Mouse (Mus musculus) limb, embryonic 13.5 days (tissue): ENCODE measurements at regions not wholly inside any gene's neighbourhood (a gene's known extent, or its start where the extent isn't known, plus 50 kb on each side); places are given as distances from the start of the nearest gene placed in this dataset.

Experiments used
- ATAC-seq: fragments of 200-750 bp; cut with Nextera tagmentation; 2 replicates; pipeline ENCODE4 v1.8.0; 2017; ENCODE audit warnings: low read depth, moderate number of reproducible peaks, moderate TSS enrichment; ENCODE audit not compliant: low FRiP score
- H3K27ac ChIP-seq: fragments of 300-500 bp; sonication (generic); 2 replicates; pipeline ENCODE4 v1.5.1; 2015; ENCODE audit warnings: inconsistent platforms, mild to moderate bottlenecking, moderate library complexity
- H3K27me3 ChIP-seq: fragments of 300-500 bp; sonication (generic); 2 replicates; pipeline ENCODE4 v1.6.1; 2015; ENCODE audit warnings: mild to moderate bottlenecking, inconsistent platforms
- H3K36me3 ChIP-seq: fragments of 300-500 bp; sonication (generic); 2 replicates; pipeline ENCODE4 v1.6.1; 2015; ENCODE audit warnings: inconsistent platforms, mild to moderate bottlenecking, moderate library complexity
- H3K4me1 ChIP-seq: fragments of 300-500 bp; sonication (generic); 2 replicates; pipeline ENCODE4 v1.6.1; 2015; ENCODE audit warnings: inconsistent platforms
- H3K4me2 ChIP-seq: fragments of 300-500 bp; sonication (generic); replicated peaks from 2 replicates; pipeline ENCODE4 v1.6.1; 2015; ENCODE audit warnings: inconsistent platforms, mild to moderate bottlenecking, moderate library complexity
- H3K4me3 ChIP-seq: fragments of 300-500 bp; sonication (generic); 2 replicates; pipeline ENCODE4 v1.5.1; 2015; ENCODE audit warnings: moderate library complexity, mild to moderate bottlenecking, inconsistent platforms
- H3K9ac ChIP-seq: fragments of 300-500 bp; sonication (generic); 2 replicates; pipeline ENCODE4 v1.6.1; 2015; ENCODE audit warnings: mild to moderate bottlenecking, inconsistent platforms
- H3K9me3 ChIP-seq: fragments of 300-500 bp; sonication (generic); 2 replicates; pipeline ENCODE4 v1.6.1; 2016; ENCODE audit warnings: inconsistent platforms
- WGBS: fragments of 180-500 bp; shearing (Covaris S2); methylation state at CpG from one replicate; pipeline ENCODE4 v1.1.7; 2015; 5-methylcytosine and 5-hydroxymethylcytosine counted together

DNA sequence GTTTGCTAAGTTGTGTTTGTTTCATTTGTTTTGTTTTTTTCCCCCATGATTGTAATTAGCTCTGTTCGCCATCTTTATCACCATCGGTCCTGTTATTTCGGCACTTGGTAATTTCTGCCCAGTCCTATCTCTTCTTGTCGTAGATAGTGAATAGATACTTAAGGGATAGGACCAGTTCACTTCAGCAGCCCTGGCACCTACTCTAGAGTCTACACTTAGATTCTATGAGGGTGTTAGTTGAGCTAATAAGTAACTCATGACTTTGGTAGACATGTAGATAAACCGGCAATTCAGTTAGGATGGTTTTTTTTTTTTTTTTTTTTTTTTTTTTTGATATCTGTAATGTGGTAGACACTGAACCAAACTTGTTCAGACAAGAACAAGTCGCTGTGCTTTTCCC is 72.5 kb upstream of the Bmper start:
- Histone ChIP-seq H3K27me3 (no peaks in the 10 kb centered on the region), H3K4me2 (no peak overlapping the region), H3K27ac (no peak overlapping the region), H3K4me1 (no peaks in the 10 kb centered on the region), H3K36me3 (no peaks in the 10 kb centered on the region), H3K9me3 (no peaks in the 10 kb centered on the region), H3K4me3 (no peak overlapping the region), H3K9ac (no peak overlapping the region)
- no peak for ATAC-seq
- 90% methylated on average over 6 of the region's 6 CpGs for WGBS

DNA sequence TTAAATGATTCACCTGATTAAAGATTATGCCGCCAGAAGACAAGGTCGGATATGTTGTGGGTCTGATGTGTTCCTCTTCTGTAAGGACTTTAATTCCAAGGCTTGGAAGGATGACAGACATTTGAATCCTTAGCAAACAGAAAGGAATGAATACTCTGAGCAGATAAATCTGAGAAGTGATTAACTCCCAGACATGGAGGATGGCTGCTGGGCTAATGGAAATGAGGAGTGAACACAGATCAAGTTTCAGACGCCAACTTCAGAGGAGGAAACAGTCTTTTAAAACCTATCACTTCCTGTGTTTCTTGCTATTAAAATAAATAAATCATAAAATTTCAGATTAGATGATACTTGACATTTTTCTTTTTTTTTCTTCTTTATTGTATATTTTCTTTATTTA is 72.0 kb upstream of the Bmper start:
- H3K9me3 ChIP-seq: no peaks in the 10 kb centered on the region
- no peaks in the 10 kb centered on the region for H3K4me1 ChIP-seq
- H3K4me3 ChIP-seq: no peak overlapping the region
- no peaks in the 10 kb centered on the region for H3K27me3 ChIP-seq
- 64% methylated on average over 3 of the region's 3 CpGs for WGBS
- no peaks in the 10 kb centered on the region for H3K36me3 ChIP-seq
- H3K27ac ChIP-seq: no peak overlapping the region
- no peak for ATAC-seq
- H3K4me2 ChIP-seq: no peak overlapping the region
- H3K9ac ChIP-seq: no peak overlapping the region

DNA sequence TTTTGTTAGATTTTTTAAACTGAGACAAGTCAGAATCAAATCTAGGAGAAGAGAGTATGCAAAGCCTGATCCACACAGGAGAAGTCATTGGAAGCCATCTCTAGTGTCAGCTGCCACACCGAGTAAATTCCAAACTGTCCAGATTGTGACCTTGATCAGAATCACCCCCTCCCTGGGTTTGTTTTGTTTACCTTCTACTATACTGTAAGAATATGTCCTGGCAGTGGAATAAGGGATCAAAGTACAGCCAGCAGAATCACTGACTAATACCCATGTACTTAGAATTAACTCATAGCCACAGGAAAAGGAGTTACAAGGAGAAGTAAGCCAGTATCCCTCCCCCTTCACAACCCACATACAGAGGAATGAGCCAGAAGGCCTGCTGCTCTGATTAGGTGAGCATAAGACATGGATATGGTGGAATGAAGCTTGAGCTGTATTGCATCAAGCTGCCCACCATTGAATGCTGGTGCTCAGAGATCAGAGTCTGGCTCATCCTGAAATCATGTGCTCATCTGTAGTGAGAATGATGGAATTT is 70.9 kb upstream of the Bmper start:
- 78% methylated on average over 1 of the region's 1 CpGs for WGBS
- H3K4me1 ChIP-seq: peaks cover 5% of the 10 kb centered on the region; the same call in 1 of the 2 replicates
- H3K27me3 ChIP-seq: no peaks in the 10 kb centered on the region
- H3K4me2 ChIP-seq: no peak overlapping the region
- ATAC-seq: no peak
- H3K9me3 ChIP-seq: no peaks in the 10 kb centered on the region
- H3K27ac ChIP-seq: no peak overlapping the region
- no peak overlapping the region for H3K4me3 ChIP-seq
- no peak overlapping the region for H3K9ac ChIP-seq
- no peaks in the 10 kb centered on the region for H3K36me3 ChIP-seq

DNA sequence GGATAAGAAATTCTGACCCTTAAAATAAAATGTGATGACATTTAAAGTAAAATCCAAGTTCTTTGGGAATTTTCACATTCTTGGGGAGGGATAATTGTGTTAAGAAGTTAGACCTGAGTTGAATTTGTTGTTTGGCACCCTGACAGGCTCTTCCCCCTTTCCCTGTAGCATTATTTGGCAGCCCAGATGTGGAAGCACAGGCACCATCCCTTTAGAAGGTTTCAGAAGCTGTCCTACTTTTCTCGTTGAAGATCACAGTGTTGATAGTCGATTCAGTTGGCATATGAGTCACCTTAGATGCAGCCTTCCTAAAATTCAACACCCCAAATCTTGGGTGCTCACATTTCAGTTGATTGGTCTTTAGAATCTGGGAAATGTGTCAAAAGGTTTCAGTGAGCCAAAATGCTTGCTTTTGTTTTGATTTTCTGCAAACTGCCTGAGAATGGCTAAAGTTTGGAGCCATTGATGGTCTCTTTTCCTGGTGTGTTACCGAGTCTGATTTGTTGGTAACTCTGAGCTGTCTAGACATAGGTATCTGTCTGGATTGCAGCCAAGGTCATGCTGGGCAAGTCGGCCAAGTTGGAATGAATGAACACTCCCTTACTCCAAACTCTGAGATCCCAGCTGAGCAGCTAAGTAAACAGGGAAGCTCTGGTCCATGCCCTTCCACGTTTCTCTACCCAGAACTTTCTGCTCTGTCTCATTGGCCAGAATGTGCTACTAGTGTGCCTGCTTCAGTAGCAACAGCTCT is 65.9 kb upstream of the Bmper start:
- Histone ChIP-seq H3K9ac (no peak overlapping the region), H3K27me3 (no peaks in the 10 kb centered on the region), H3K4me2 (no peak overlapping the region), H3K27ac (no peak overlapping the region), H3K9me3 (no peaks in the 10 kb centered on the region), H3K36me3 (no peaks in the 10 kb centered on the region), H3K4me1 (peaks cover 19% of the 10 kb centered on the region; the same call in 1 of the 2 replicates), H3K4me3 (no peak overlapping the region)
- WGBS: 56% methylated on average over 5 of the region's 5 CpGs
- ATAC-seq: no peak

DNA sequence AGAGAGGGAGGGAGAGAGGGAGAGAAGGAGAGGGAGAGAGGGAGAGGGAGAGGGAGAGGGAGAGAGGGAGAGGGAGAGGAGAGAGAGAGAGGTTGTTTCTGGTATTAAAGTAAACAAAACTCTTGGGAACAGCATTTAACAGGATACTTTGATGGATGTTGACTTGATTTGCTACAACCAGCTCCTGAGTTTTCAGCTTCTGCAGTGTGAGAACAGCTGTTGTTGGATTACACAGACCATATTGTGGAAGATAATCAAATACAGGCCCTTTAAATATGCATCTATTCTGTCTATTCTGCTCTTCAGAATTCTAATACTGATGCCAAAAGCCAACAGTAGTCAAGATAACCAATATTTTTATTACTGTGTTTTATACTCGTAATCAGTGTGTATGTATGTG is 64.4 kb upstream of the Bmper start:
- H3K27me3 ChIP-seq: no peaks in the 10 kb centered on the region
- H3K9me3 ChIP-seq: no peaks in the 10 kb centered on the region
- ATAC-seq: no peak
- no peak overlapping the region for H3K27ac ChIP-seq
- 88% methylated on average over 1 of the region's 1 CpGs for WGBS
- peaks cover 19% of the 10 kb centered on the region; the same call in 1 of the 2 replicates for H3K4me1 ChIP-seq
- H3K4me3 ChIP-seq: no peak overlapping the region
- H3K4me2 ChIP-seq: no peak overlapping the region
- H3K9ac ChIP-seq: no peak overlapping the region
- no peaks in the 10 kb centered on the region for H3K36me3 ChIP-seq

DNA sequence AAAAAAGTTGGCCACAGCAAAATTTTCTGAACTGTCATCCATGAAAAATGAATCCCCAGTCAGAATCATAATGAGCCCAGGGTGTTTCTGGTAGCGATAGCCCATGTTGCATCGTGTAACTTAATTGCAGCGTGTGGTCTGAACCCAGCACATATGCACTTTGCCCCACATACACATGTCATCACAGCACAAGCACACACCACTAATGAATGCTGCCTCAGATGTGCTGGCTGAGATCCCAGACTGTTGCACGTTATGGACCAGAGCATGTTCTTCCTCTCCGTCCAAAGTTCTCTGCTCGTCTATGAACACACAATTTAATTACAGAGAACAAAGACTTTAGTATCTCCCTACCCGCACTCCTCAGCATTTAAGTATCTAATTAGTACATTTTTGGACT is 61.5 kb upstream of the Bmper start:
- no peaks in the 10 kb centered on the region for H3K27me3 ChIP-seq
- H3K27ac ChIP-seq: no peak overlapping the region
- H3K36me3 ChIP-seq: no peaks in the 10 kb centered on the region
- H3K4me3 ChIP-seq: no peak overlapping the region
- no peaks in the 10 kb centered on the region for H3K9me3 ChIP-seq
- H3K9ac ChIP-seq: no peak overlapping the region
- no peak overlapping the region for H3K4me2 ChIP-seq
- peaks cover 19% of the 10 kb centered on the region; the same call in 1 of the 2 replicates for H3K4me1 ChIP-seq
- ATAC-seq: 0 out of 2 replicates have a peak, but pooled peaks have one; percentile 40
- 46% methylated on average over 7 of the region's 7 CpGs for WGBS

DNA sequence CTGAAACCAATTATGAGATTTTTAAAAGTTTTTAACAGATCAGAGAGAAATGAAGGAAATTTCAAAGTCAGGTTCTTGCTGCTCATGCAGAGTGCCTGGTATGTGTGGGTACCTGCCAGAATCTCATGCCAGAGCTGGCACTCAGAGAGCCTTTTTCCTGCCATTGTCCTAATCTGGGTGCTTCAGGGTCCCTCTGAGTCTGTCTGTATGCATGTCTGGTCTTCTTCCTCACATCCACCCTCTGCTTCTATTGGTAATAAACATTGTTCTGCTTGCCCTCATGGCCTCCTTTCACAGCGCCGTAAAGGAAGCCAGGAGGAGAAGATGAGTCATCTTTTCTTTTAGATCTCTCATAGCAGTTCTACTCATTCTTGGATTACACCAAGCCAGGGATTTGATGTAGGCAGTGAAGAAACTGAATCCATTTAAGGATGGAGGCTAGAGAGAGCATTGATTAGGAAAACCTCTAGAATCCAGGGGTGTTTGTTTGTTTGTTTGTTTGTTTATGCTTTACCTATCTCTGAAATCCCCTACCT is 55.8 kb upstream of the Bmper start:
- 54% methylated on average over 2 of the region's 2 CpGs for WGBS
- Histone ChIP-seq H3K4me1 (no peaks in the 10 kb centered on the region), H3K36me3 (no peaks in the 10 kb centered on the region)

DNA sequence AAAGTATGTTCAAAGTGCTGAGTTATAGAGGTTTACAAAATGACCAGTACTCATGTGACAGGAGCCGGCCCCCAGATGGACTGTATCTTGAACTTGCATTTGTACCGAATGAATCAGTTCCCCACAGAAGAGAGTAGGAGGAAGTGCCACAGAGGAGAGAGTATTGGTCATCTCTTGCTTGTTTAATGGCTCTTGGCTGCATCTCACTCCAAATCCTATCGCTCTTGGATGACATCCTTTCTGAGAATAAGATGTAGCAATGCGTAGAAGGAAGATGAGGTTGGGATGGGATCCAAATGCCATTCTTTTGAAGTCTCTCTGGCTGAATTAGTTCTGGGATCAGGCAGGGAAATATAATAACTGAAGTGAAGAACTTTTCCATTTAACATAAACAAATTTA is 55.2 kb upstream of the Bmper start:
- ATAC-seq: no peak
- H3K4me3 ChIP-seq: no peak overlapping the region
- WGBS: 85% methylated on average over 4 of the region's 4 CpGs

More for the DNA sequence above, 55.8 kb upstream of the Bmper start:
- Histone ChIP-seq H3K27ac (no peak overlapping the region), H3K9ac (no peak overlapping the region), H3K27me3 (no peaks in the 10 kb centered on the region), H3K4me2 (no peak overlapping the region), H3K9me3 (no peaks in the 10 kb centered on the region), H3K4me3 (no peak overlapping the region)
- no peak for ATAC-seq

DNA sequence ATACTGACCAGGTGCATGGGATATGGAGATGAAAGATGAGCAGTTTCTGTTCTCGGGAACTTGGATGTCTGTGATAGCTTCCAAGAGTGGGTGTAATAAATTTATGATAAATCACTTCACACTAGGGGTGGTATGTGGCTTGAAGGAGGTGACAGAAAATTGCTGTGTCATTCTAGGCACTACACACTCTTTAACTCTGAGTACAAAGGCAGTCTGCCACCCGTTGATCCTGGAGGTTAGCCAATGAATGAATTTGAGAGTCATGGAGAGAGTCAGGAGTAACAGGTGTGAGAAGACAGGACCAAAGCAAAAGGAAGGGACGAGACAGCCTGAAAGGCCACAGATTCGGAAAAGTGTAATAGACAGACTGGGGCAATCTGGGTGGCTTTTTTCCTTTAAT is 54.7 kb upstream of the Bmper start:
- no peak for ATAC-seq
- Histone ChIP-seq H3K36me3 (no peaks in the 10 kb centered on the region), H3K9me3 (no peaks in the 10 kb centered on the region), H3K9ac (no peak overlapping the region), H3K4me2 (no peak overlapping the region), H3K27me3 (no peaks in the 10 kb centered on the region), H3K4me3 (no peak overlapping the region), H3K27ac (no peak overlapping the region), H3K4me1 (no peaks in the 10 kb centered on the region)
- 62% methylated on average over 4 of the region's 4 CpGs for WGBS

More for the DNA sequence above, 55.2 kb upstream of the Bmper start:
- Histone ChIP-seq H3K9ac (no peak overlapping the region), H3K36me3 (no peaks in the 10 kb centered on the region), H3K27ac (no peak overlapping the region), H3K4me1 (no peaks in the 10 kb centered on the region), H3K4me2 (no peak overlapping the region), H3K27me3 (no peaks in the 10 kb centered on the region), H3K9me3 (no peaks in the 10 kb centered on the region)

DNA sequence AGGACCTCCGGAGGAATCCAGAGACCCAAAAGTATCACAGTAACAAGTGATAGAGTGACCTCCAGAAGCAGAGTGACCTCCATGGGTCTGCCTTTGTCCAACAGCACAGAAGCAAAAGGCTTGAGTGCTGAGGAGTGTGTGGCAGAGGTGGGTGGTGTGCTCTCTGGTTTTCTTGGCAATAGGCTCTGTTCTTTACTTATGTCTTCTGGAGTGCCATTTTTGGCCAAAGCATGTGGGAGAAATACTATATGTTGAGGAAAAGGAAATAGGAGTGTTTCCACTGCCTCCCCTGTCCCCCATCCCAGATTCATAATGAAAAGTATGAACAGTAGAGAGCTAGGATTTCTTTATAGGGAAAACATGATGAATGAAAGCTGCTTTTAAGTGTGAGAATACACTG is 51.5 kb upstream of the Bmper start:
- no peak overlapping the region for H3K9ac ChIP-seq
- no peaks in the 10 kb centered on the region for H3K27me3 ChIP-seq
- no peaks in the 10 kb centered on the region for H3K9me3 ChIP-seq
- no peak overlapping the region for H3K4me2 ChIP-seq
- WGBS: 96% methylated on average over 1 of the region's 1 CpGs
- no peaks in the 10 kb centered on the region for H3K36me3 ChIP-seq
- no peaks in the 10 kb centered on the region for H3K4me1 ChIP-seq
- H3K27ac ChIP-seq: no peak overlapping the region
- no peak overlapping the region for H3K4me3 ChIP-seq
- no peak for ATAC-seq
